Mouse (Mus musculus) kidney, embryonic 15.5 days (tissue): ENCODE results near the gene Rpl39l. TPM values are rescaled to one million over a fixed set of nuclear protein-coding genes. Genes with fewer than 3 reads are reported as not detected.
"Not testable (repeated sequence)": the region's sequence is repeated elsewhere in the genome, so short reads cannot be mapped to it uniquely, and the experiment has no call there.

Experiments used
- ATAC-seq: fragments of 200-750 bp; cut with Nextera tagmentation; replicated peaks from 2 replicates; pipeline ENCODE4 v1.8.0; 2017; ENCODE audit warnings: moderate TSS enrichment; ENCODE audit not compliant: low FRiP score
- H3K27ac ChIP-seq: fragments of 300-500 bp; sonication (generic); 2 replicates; pipeline ENCODE4 v1.5.1; 2015; ENCODE audit warnings: mild to moderate bottlenecking, inconsistent platforms
- H3K27me3 ChIP-seq: fragments of 300-500 bp; sonication (generic); 2 replicates; pipeline ENCODE4 v1.6.1; 2015; ENCODE audit warnings: inconsistent platforms
- H3K36me3 ChIP-seq: fragments of 300-500 bp; sonication (generic); 2 replicates; pipeline ENCODE4 v1.6.1; 2015; ENCODE audit warnings: inconsistent platforms
- H3K4me1 ChIP-seq: fragments of 300-500 bp; sonication (generic); 2 replicates; pipeline ENCODE4 v1.6.1; 2015; ENCODE audit warnings: inconsistent platforms
- H3K4me2 ChIP-seq: fragments of 300-500 bp; sonication (generic); 2 replicates; pipeline ENCODE4 v1.6.1; 2015; ENCODE audit warnings: moderate library complexity, mild to moderate bottlenecking, inconsistent platforms
- H3K4me3 ChIP-seq: fragments of 300-500 bp; sonication (generic); replicated peaks from 2 replicates; pipeline ENCODE4 v1.5.1; 2015; ENCODE audit warnings: mild to moderate bottlenecking, inconsistent platforms
- H3K9ac ChIP-seq: fragments of 300-500 bp; sonication (generic); 2 replicates; pipeline ENCODE4 v1.6.1; 2015; ENCODE audit warnings: mild to moderate bottlenecking, inconsistent platforms
- H3K9me3 ChIP-seq: fragments of 300-500 bp; sonication (generic); replicated peaks from 2 replicates; pipeline ENCODE4 v1.6.1; 2016; ENCODE audit warnings: inconsistent platforms
- WGBS: fragments of 180-500 bp; shearing (Covaris S2); methylation state at CpG from one replicate; pipeline ENCODE4 v1.1.7; 2015; ENCODE audit warnings: mixed read lengths; 5-methylcytosine and 5-hydroxymethylcytosine counted together
- polyA plus RNA-seq: library from polyadenylated mRNA; unstranded; fragments of >200 nt; fragmentation: Nextera tagmentation; extraction: Ambion mirVana; gene quantifications from 2 replicates; pipeline ENCODE4 v1.2.1, GENCODE M21; 2015

The Rpl39l gene
- polyA plus RNA-seq, 1 experiment from 2014 or later = 0.31 TPM

DNA sequence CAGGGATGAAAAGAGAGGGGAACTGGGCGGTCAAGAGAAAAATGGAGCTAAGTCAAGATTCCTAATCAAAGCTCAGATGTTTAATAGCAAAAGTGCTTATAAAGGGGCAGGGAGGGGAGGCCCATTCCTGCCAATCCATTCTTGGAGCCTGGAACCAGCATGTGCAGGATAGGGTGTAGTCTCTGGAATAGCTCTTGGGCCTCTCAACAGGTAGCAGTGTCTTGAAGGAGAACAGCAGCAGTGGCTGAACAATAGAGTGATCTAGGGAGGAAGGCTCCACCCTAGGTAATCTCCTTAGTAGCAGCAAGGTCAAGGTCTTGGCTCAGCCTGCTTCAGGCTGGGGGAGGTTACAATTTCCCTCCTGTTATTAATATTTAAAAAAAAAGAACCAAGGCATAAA is 46.3 kb downstream of the Rpl39l start:
- H3K4me3 ChIP-seq, H3K9me3 ChIP-seq, H3K27me3 ChIP-seq, H3K36me3 ChIP-seq, ATAC-seq, H3K9ac ChIP-seq, H3K27ac ChIP-seq, H3K4me1 ChIP-seq, H3K4me2 ChIP-seq: not testable (repeated sequence)
- 94% methylated on average over 1 of the region's 1 CpGs for WGBS

DNA sequence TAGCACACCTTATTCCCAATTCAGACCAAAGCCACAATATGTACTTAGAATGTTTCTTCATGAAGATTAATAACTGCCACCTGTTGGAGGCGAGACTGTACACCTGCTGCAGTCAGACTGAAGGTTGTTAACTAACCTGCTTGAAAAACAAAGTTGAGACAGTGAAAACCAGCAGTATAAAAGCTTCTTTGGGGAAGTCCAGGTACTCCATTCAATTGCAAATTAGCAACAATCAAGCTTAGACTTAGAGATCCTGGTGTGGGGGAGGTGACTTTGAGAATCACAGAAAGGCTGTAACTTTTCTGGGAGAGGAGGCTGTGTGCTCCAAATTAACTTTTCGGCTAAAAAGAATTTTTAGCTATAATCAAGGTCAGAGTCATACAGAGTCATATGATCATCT is 47.0 kb downstream of the Rpl39l start:
- H3K9me3 ChIP-seq, H3K4me2 ChIP-seq, ATAC-seq, H3K4me1 ChIP-seq, H3K9ac ChIP-seq, H3K27me3 ChIP-seq, H3K4me3 ChIP-seq, H3K36me3 ChIP-seq, H3K27ac ChIP-seq: not testable (repeated sequence)
- 77% methylated on average over 2 of the region's 2 CpGs for WGBS

Other genes with a start within 250 kb of the Rpl39l start
- gene Grin2a, start 174.7 kb upstream of the Rpl39l start, polyA plus RNA-seq = 0.24 and 0.44 TPM in 2 replicates
- gene Atf7ip2, start 22.5 kb downstream of the Rpl39l start, polyA plus RNA-seq = 1.2 and 1.8 TPM in 2 replicates
- gene Emp2, start 143.7 kb downstream of the Rpl39l start, polyA plus RNA-seq = 18.5 and 19.6 TPM in 2 replicates
- 0.91 and 1.1 TPM in 2 replicates for gene Tekt5, start 225.3 kb downstream of the Rpl39l start, polyA plus RNA-seq
- 68.3 and 70.7 TPM in 2 replicates for gene Nubp1, start 241.7 kb downstream of the Rpl39l start, polyA plus RNA-seq